Mouse (Mus musculus): Measurements from ENCODE around the gene Tmem229b. TPM values are rescaled to one million over a fixed set of nuclear protein-coding genes. Genes with fewer than 3 reads are reported as not detected.

The Tmem229b gene
- polyA plus RNA-seq, 1 experiment from 2014 or later = 59.4 TPM

- H3K4me1 ChIP-seq (ENCODE audit: control insufficient read depth, insufficient read depth, low read length) = no peaks in the 10 kb centered on the region
- no peaks in the 10 kb centered on the region for H3K27me3 ChIP-seq (ENCODE audit: control insufficient read depth, insufficient read depth, low read length)
- H3K4me3 ChIP-seq (ENCODE audit: low read depth, low read length) = no peak overlapping the region
- H3K9me3 ChIP-seq (ENCODE audit: control insufficient read depth, low read length) = no peaks in the 10 kb centered on the region
- H3K9ac ChIP-seq (replicated peaks; ENCODE audit: low read depth, low read length) = no peak overlapping the region
- H3K36me3 ChIP-seq (ENCODE audit: control insufficient read depth, insufficient read depth, low read length) = no peaks in the 10 kb centered on the region
- ATAC-seq (ENCODE audit: low read depth) = no peak
- H3K4me2 ChIP-seq (ENCODE audit: low read depth, low read length) = no peak overlapping the region
- WGBS = 81% methylated on average over 4 of the region's 4 CpGs
- H3K27ac ChIP-seq (ENCODE audit: low read depth, low read length) = no peak overlapping the region
Observed at GRCm38 (mm10) chr12:78996271-78996670, 11.2 kb downstream of the Tmem229b start.

DNA sequence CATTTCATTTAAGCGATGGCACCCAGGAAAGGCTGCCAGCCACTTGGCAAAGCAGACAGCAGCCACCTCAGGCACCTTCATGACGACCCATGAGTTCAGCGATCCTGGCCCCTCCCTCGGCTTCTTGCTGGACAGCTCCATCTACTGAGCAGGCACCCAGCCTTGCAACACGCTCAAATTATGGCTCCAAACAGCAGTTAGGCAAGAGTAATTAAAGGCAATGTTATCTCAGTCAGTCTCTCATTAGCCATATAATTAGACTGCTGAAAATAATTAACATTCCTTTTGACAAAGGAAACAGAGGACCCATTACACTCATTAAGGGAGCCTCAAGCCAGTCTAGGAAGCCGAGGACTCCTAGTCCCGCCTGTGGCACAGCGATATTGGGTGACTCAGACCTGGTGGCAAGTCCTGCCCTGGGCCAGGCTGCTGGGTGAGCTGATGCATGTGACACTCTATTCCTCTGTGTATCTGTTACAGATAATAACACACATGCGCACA, 19.8 kb downstream of the Tmem229b start:
- Histone ChIP-seq H3K4me3 (ENCODE audit: low read depth, low read length) (no peak overlapping the region), H3K27me3 (ENCODE audit: control insufficient read depth, insufficient read depth, low read length) (no peaks in the 10 kb centered on the region), H3K4me1 (ENCODE audit: control insufficient read depth, insufficient read depth, low read length) (peaks cover 8% of the 10 kb centered on the region; the same call in 1 of the 2 replicates), H3K9me3 (ENCODE audit: control insufficient read depth, low read length) (no peaks in the 10 kb centered on the region), H3K36me3 (ENCODE audit: control insufficient read depth, insufficient read depth, low read length) (no peaks in the 10 kb centered on the region), H3K9ac (replicated peaks; ENCODE audit: low read depth, low read length) (no peak overlapping the region), H3K27ac (ENCODE audit: low read depth, low read length) (peak overlapping the region; percentile 52; the same call in 1 of the 2 replicates), H3K4me2 (ENCODE audit: low read depth, low read length) (no peak overlapping the region)
- ATAC-seq (ENCODE audit: low read depth) = peak; percentile 82
- WGBS = 34% methylated on average over 9 of the region's 9 CpGs

DNA sequence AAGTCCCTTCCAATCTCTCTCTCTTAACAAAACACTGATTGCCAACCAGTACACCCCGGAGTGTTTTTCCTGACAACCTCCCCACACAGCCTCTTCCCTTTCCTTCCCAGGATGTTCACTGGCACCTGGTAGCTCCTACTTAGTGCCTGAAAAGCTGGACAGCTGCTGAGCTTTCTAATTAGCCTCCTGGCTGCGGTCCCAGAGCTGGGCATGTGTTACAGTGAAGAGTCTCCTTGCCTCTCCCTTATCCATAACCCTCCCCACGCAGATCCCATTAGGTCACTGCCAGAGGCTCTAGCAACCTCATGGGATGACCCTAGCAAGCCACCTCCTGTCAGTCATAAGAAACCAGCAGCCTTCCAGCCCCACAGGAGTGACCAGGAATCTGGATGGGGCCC, 23.4 kb downstream of the Tmem229b start:
- peak; percentile 58; the same call in 1 of the 2 replicates for ATAC-seq (ENCODE audit: low read depth)
- Histone ChIP-seq H3K9ac (replicated peaks; ENCODE audit: low read depth, low read length) (no peak overlapping the region), H3K27ac (ENCODE audit: low read depth, low read length) (peak overlapping the region; percentile 55), H3K9me3 (ENCODE audit: control insufficient read depth, low read length) (no peaks in the 10 kb centered on the region), H3K27me3 (ENCODE audit: control insufficient read depth, insufficient read depth, low read length) (no peaks in the 10 kb centered on the region), H3K36me3 (ENCODE audit: control insufficient read depth, insufficient read depth, low read length) (no peaks in the 10 kb centered on the region), H3K4me1 (ENCODE audit: control insufficient read depth, insufficient read depth, low read length) (peaks cover 8% of the 10 kb centered on the region; the same call in 1 of the 2 replicates), H3K4me2 (ENCODE audit: low read depth, low read length) (no peak overlapping the region), H3K4me3 (ENCODE audit: low read depth, low read length) (no peak overlapping the region)
- 54% methylated on average over 3 of the region's 3 CpGs for WGBS

- Histone ChIP-seq H3K27me3 (ENCODE audit: control insufficient read depth, insufficient read depth, low read length) (no peaks in the 10 kb centered on the region), H3K4me2 (ENCODE audit: low read depth, low read length) (no peak overlapping the region), H3K4me1 (ENCODE audit: control insufficient read depth, insufficient read depth, low read length) (peaks cover 8% of the 10 kb centered on the region; the same call in 1 of the 2 replicates), H3K36me3 (ENCODE audit: control insufficient read depth, insufficient read depth, low read length) (no peaks in the 10 kb centered on the region), H3K27ac (ENCODE audit: low read depth, low read length) (0 out of 2 replicates have a peak overlapping the region, but pooled peaks have one; percentile 44), H3K9me3 (ENCODE audit: control insufficient read depth, low read length) (no peaks in the 10 kb centered on the region), H3K4me3 (ENCODE audit: low read depth, low read length) (no peak overlapping the region), H3K9ac (replicated peaks; ENCODE audit: low read depth, low read length) (no peak overlapping the region)
- 73% methylated on average over 9 of the region's 9 CpGs for WGBS
- ATAC-seq (ENCODE audit: low read depth) = peak; percentile 10; the same call in 1 of the 2 replicates
Observed at GRCm38 (mm10) chr12:78983296-78984034, 24.0 kb downstream of the Tmem229b start.

GRCm38 (mm10) chr12:78981938-78982825, 25.2 kb downstream of the Tmem229b start:
- Histone ChIP-seq H3K36me3 (ENCODE audit: control insufficient read depth, insufficient read depth, low read length) (no peaks in the 10 kb centered on the region), H3K27ac (ENCODE audit: low read depth, low read length) (no peak overlapping the region), H3K4me2 (ENCODE audit: low read depth, low read length) (no peak overlapping the region), H3K9me3 (ENCODE audit: control insufficient read depth, low read length) (no peaks in the 10 kb centered on the region), H3K4me1 (ENCODE audit: control insufficient read depth, insufficient read depth, low read length) (no peaks in the 10 kb centered on the region; the same call in 1 of the 2 replicates), H3K27me3 (ENCODE audit: control insufficient read depth, insufficient read depth, low read length) (no peaks in the 10 kb centered on the region), H3K9ac (replicated peaks; ENCODE audit: low read depth, low read length) (no peak overlapping the region), H3K4me3 (ENCODE audit: low read depth, low read length) (no peak overlapping the region)
- 73% methylated on average over 9 of the region's 9 CpGs for WGBS
- no peak for ATAC-seq (ENCODE audit: low read depth)

GRCm38 (mm10) chr12:78981131-78981530, 26.3 kb downstream of the Tmem229b start:
- no peaks in the 10 kb centered on the region for H3K4me1 ChIP-seq (ENCODE audit: control insufficient read depth, insufficient read depth, low read length)
- no peak overlapping the region for H3K4me2 ChIP-seq (ENCODE audit: low read depth, low read length)
- H3K9me3 ChIP-seq (ENCODE audit: control insufficient read depth, low read length) = no peaks in the 10 kb centered on the region
- 90% methylated on average over 2 of the region's 2 CpGs for WGBS
- no peak overlapping the region for H3K27ac ChIP-seq (ENCODE audit: low read depth, low read length)
- ATAC-seq (ENCODE audit: low read depth) = no peak
- no peak overlapping the region for H3K9ac ChIP-seq (replicated peaks; ENCODE audit: low read depth, low read length)
- H3K36me3 ChIP-seq (ENCODE audit: control insufficient read depth, insufficient read depth, low read length) = no peaks in the 10 kb centered on the region
- no peak overlapping the region for H3K4me3 ChIP-seq (ENCODE audit: low read depth, low read length)
- no peaks in the 10 kb centered on the region for H3K27me3 ChIP-seq (ENCODE audit: control insufficient read depth, insufficient read depth, low read length)

- H3K27me3 ChIP-seq (ENCODE audit: control insufficient read depth, insufficient read depth, low read length) = no peaks in the 10 kb centered on the region
- H3K4me3 ChIP-seq (ENCODE audit: low read depth, low read length) = no peak overlapping the region
- no peaks in the 10 kb centered on the region for H3K4me1 ChIP-seq (ENCODE audit: control insufficient read depth, insufficient read depth, low read length)
- no peak overlapping the region for H3K4me2 ChIP-seq (ENCODE audit: low read depth, low read length)
- no peak overlapping the region for H3K9ac ChIP-seq (replicated peaks; ENCODE audit: low read depth, low read length)
- no peaks in the 10 kb centered on the region for H3K9me3 ChIP-seq (ENCODE audit: control insufficient read depth, low read length)
- H3K27ac ChIP-seq (ENCODE audit: low read depth, low read length) = no peak overlapping the region
- no peak for ATAC-seq (ENCODE audit: low read depth)
- WGBS = 91% methylated on average over 5 of the region's 5 CpGs
- H3K36me3 ChIP-seq (ENCODE audit: control insufficient read depth, insufficient read depth, low read length) = no peaks in the 10 kb centered on the region
Observed at GRCm38 (mm10) chr12:78980683-78981091, 26.7 kb downstream of the Tmem229b start.

DNA sequence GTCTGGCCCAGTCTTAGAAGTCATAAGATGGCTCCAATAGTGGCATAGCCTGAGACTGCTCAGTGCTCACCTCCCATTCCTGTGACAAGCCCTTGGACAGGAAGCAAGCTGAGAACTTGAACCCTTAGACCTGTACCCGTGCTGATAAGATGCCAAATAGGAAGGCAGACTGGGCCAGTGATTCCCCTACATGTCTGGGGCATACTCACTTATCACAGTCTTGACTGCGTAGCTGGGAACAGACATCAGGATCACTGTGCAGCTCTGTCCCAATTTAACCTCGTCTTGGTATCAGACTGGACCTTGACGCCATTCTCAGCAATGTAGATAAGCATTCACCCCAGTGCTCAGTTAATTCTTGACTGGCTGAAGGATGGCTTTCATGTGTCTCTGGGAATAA, 29.9 kb downstream of the Tmem229b start:
- H3K9ac ChIP-seq (replicated peaks; ENCODE audit: low read depth, low read length) = no peak overlapping the region
- 0 out of 2 replicates have a peak, but pooled peaks cover 3% of the 10 kb centered on the region for H3K36me3 ChIP-seq (ENCODE audit: control insufficient read depth, insufficient read depth, low read length)
- no peak overlapping the region for H3K27ac ChIP-seq (ENCODE audit: low read depth, low read length)
- H3K9me3 ChIP-seq (ENCODE audit: control insufficient read depth, low read length) = no peaks in the 10 kb centered on the region
- H3K4me2 ChIP-seq (ENCODE audit: low read depth, low read length) = no peak overlapping the region
- 93% methylated on average over 4 of the region's 4 CpGs for WGBS
- no peaks in the 10 kb centered on the region for H3K27me3 ChIP-seq (ENCODE audit: control insufficient read depth, insufficient read depth, low read length)
- no peak overlapping the region for H3K4me3 ChIP-seq (ENCODE audit: low read depth, low read length)
- no peak for ATAC-seq (ENCODE audit: low read depth)
- no peaks in the 10 kb centered on the region for H3K4me1 ChIP-seq (ENCODE audit: control insufficient read depth, insufficient read depth, low read length)
